Mouse (Mus musculus) adrenal gland, postnatal 36 days (tissue): ENCODE results near the gene Mid1. TPM values are rescaled to one million over a fixed set of nuclear protein-coding genes. Genes with fewer than 3 reads are reported as not detected.
"Not testable (repeated sequence)": the region's sequence is repeated elsewhere in the genome, so short reads cannot be mapped to it uniquely, and the experiment has no call there.

Source experiments
- DNase-seq, 2 experiments: peaks; one replicate each; pipeline ENCODE4 v3.0.0; 2021; ENCODE audit warnings: mixed read lengths in 1 of 2
- total RNA-seq, 2 experiments: library from RNA; stranded (reverse); gene quantifications; 2 replicates each; pipeline ENCODE4 v1.2.3; 2021

The Mid1 gene
- total RNA-seq, 2 experiments from 2014 or later, result 13.2 to 18.1 TPM

GRCm38 (mm10) chrX:169999912-170000641, 315.1 kb downstream of the Mid1 start:
- DNase-seq, result not testable (repeated sequence)

DNA sequence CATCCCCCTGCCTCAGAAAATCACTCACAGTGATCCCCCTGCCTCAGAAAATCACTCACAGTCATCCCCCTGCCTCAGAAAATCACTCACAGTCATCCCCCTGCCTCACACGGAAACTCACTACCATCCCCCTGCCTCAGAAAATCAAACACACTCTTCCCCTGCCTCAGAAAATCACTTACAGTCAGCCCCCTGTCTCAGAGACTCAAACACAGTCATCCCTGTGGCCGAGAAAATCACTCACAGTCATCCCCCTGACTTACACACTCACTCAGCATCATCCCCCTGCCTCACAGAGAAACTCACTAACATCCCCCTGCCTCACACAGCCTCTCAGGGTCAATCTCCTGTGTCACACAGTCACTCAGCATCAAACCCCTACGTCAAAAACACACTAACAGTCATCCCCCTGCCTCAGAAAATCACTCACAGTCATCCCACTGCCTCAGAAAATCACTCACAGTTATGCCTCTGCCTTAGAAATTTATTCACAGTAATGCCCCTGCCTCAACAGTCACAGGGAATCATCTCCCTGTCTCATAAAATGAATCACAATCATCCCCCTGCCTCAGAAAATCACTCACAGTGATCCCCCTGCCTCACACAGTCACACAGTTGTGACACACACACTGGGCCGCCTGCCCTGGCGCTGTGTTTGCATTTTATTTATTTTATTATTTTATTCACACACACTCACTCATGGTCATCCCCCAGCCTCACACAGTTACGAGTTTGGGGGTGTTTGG, 315.8 kb downstream of the Mid1 start:
- not testable (repeated sequence) for DNase-seq

- DNase-seq, result not testable (repeated sequence)
Measured at GRCm38 (mm10) chrX:170001388-170001695, 316.3 kb downstream of the Mid1 start.

DNA sequence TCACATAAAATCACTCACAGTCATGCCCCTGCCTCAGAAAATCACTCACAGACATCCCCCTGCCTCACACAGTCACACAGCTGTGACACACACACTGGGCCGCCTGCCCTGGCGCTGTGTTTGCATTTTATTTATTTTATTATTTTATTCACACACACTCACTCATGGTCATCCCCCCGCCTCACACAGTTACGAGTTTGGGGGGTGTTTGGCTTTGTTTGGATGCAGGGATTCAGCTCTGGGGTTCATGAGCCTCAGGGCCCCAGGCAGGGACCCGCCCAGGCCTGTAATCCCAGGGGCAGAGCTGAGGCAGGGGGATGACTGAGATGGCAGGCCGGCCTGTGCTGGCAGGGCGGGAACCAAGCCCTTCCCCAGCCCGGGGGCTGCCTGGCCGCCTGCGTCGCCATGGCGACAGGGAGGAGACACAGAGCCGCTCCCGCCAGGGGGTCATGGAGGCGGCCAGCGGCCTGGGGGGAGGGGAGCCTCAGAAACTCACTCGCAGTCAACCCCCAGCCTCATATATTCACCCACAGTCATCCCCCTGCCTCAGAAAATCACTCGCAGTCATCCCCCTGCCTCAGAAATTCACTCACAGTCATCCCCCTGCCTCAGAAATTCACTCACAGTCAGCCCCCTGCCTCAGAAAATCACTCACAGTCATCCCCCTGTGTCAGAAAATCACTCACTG, 317.7 kb downstream of the Mid1 start:
- not testable (repeated sequence) for DNase-seq

DNA sequence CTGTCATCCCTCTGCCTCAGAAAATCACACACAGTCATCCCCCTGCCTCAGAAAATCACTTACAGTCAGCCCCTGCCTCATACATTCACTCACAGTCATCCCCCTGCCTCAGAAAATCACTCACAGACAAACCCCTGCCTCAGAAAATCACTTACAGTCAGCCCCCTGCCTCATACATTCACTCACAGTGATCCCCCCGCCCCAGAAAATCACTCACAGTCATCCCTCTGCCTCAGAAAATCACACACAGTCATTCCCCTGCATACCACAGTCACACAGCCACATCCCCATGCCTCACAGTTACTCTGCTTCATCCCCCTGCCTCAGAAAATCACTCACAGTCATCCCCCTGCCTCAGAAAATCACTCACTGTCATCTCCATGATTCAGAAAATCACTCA, 318.5 kb downstream of the Mid1 start:
- not testable (repeated sequence) for DNase-seq

GRCm38 (mm10) chrX:170004236-170004635, 319.2 kb downstream of the Mid1 start:
- not testable (repeated sequence) for DNase-seq

DNA sequence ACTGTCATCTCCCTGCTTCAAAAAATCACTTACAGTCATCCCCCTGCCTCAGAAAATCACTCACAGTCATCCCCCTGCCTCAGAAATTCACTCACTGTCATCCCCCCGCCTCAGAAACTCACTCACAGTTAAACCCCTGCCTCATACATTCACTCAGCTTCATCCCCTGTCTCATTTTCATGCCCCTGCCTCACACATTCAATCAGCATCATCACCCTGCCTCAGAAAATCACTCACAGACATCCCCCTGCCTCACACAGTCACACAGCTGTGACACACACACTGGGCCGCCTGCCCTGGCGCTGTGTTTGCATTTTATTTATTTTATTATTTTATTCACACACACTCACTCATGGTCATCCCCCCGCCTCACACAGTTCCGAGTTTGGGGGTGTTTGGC, 319.8 kb downstream of the Mid1 start:
- DNase-seq, result not testable (repeated sequence)

- DNase-seq, result not testable (repeated sequence)
Measured at GRCm38 (mm10) chrX:170005194-170005593, 320.2 kb downstream of the Mid1 start.

- DNase-seq, result not testable (repeated sequence)
Measured at GRCm38 (mm10) chrX:170005695-170006297, 320.8 kb downstream of the Mid1 start.

DNA sequence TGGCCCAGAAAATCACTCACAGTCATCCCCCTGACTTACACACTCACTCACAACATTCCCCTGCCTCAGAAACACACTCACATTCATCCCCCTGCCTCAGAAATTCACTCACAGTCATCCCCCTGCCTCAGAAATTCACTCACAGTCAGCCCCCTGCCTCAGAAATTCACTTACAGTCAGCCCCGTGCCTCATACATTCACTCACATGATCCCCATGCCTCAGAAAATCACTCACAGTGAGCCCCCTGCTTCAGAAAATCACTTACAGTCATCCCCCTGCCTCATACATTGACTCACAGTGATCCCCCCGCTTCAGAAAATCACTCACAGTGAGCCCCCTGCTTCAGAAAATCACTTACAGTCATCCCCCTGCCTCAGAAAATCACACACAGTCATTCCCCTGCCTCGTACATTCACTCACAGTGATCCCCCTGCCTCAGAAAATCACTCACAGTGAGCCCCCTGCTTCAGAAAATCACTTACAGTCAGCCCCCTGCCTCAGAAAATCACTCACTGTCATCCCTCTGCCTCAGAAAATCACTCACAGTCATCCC, 321.8 kb downstream of the Mid1 start:
- DNase-seq, result not testable (repeated sequence)

- not testable (repeated sequence) for DNase-seq
Measured at GRCm38 (mm10) chrX:170007375-170008178, 322.6 kb downstream of the Mid1 start.

- DNase-seq, result not testable (repeated sequence)
Measured at GRCm38 (mm10) chrX:170008179-170008467, 323.1 kb downstream of the Mid1 start.

- DNase-seq, result not testable (repeated sequence)
Measured at GRCm38 (mm10) chrX:170008584-170008983, 323.6 kb downstream of the Mid1 start.

DNA sequence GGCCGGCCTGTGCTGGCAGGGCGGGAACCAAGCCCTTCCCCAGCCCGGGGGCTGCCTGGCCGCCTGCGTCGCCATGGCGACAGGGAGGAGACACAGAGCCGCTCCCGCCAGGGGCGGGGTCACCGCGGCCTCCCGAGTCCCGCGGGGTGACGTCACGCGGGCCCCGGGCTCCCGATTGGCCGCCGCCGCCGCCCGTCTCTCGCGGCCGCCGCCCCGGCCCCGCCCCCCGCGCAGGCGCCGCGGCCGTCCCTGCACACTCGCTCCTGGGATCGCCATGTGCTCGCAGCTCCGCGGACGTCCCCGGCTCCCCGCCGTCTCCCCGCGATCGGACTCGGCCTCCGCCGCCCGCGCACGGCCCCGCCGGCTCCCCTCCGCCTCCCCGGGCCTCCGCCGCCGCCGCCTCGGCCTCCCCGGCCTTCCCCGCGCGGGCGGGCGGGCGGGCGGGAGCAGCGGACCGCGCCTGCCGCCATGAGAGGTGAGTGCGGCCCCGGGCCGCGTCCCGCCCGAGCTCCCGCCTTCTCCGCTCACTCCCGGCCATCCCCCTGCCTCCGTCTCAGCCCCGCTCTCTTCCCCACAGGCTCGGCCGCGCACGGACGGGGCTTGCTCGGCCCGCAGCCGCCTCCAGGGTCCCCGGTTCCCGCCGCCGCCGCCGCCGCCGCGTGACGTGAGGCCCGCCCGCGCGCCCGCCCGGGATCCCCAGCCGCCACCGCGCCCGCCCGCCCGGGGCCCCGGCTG, 324.2 kb downstream of the Mid1 start, which contains the start of gene Gm21887:
TSS of gene Gm21887 (plus strand) at position 644 of the 735 bp plus-strand sequence.
- DNase-seq, result peak; percentile 99 to 100

DNA sequence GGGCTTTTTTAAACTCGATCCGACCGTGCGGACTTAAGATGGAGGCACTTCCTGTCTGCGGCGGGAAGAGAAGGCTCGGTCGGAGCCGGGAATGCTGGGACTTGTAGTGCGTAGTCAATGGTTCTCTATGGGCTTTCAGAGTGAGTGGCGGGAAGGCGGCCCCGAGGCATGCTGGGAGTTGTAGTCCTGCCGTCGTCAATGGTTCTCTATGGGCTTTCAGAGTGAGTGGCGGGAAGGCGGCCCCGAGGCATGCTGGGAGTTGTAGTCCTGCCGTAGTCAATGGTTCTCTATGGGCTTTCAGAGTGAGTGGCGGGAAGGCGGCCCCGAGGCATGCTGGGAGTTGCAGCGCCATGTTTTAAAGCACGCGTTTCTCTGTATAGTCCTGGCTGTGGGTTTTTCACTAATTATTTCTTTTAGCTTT, 324.8 kb downstream of the Mid1 start:
- peak; percentile 99 to 100 for DNase-seq

DNA sequence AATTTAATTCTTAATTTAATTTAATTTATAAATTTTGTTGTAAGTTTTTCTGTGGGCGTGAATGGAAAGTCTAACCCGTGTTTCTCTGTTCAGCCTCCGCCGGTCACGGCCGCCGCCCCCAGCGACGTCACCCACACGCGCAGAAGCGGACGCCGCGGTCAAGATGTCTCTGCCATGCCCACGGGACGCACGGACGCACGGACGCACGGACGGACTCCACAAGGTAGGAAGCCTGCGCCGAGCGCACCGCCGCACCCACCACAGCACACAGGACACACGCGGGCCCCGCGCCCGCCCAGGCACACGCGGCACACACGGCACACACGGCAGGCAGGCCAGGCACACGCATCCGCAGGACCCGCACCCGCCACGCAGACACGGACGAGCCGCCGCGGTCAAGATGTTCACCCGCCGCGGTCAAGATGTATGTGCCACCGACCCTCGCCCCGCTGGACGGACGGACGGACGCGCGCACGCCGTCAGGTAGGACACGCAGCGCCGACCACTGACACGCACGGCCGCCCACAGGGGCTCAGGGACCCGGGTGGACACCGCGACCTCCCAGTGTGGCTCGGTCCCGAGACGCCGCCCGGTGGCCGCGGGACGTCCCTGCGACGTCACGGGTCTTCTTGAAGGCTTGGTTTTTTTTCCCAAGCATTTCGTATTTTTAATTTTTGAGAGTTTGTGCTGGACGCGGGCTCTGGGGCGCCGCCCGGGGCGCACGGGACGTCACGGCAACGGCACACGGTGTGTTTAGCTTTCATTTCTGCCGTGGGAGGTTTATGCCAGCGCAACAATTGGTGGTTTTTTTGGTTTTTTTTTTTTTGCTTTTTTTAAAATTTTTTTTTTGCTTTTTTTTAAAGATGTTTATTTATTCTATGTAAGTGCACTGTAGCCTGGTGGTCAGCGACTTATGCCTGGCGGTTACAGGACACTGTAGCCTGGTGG, 325.9 kb downstream of the Mid1 start:
- not testable (repeated sequence) for DNase-seq

DNA sequence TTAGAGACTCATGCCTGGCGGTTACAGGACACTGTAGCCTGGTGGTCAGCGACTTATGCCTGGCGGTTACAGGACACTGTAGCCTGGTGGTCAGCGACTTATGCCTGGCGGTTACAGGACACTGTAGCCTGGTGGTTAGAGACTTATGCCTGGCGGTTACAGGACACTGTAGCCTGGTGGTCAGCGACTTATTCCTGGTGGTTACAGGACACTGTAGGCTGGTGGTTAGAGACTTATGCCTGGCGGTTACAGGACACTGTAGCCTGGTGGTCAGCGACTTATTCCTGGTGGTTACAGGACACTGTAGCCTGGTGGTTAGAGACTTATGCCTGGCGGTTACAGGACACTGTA, 326.5 kb downstream of the Mid1 start:
- DNase-seq, result not testable (repeated sequence)

DNA sequence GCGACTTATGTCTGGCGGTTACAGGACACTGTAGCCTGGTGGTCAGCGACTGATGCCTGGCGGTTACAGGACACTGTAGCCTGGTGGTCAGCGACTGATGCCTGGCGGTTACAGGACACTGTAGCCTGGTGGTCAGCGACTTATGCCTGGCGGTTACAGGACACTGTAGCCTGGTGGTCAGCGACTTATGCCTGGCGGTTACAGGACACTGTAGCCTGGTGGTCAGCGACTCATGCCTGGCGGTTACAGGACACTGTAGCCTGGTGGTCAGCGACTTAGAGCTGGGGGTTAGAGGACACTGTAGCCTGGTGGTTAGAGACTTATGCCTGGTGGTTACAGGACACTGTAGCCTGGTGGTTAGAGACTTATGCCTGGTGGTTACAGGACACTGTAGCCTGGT, 328.4 kb downstream of the Mid1 start:
- not testable (repeated sequence) for DNase-seq

- not testable (repeated sequence) for DNase-seq
Measured at GRCm38 (mm10) chrX:170014038-170014437, 329.0 kb downstream of the Mid1 start.
